Mouse (Mus musculus) kidney, adult 2 months (tissue): ENCODE measurements around the gene Mypn. TPM values are rescaled to one million over a fixed set of nuclear protein-coding genes. Genes with fewer than 3 reads are reported as not detected.

Experiments
- DNase-seq: peaks from one replicate; pipeline ENCODE4 v3.0.0; 2021
- H3K27ac ChIP-seq: fragments of 200-500 bp; 2 replicates; pipeline ENCODE4 v1.5.1; 2012; ENCODE audit warnings: low read depth, low read length, control low read depth, inconsistent platforms; ENCODE audit not compliant: insufficient read depth
- H3K27me3 ChIP-seq: fragments of 200-500 bp; replicated peaks from 2 replicates; pipeline ENCODE4 v1.6.1; 2012; ENCODE audit warnings: mild to moderate bottlenecking, moderate library complexity, low read length, inconsistent platforms; ENCODE audit not compliant: control insufficient read depth, insufficient read depth
- H3K36me3 ChIP-seq: fragments of 200-500 bp; 2 replicates; pipeline ENCODE4 v1.6.1; 2012; ENCODE audit warnings: mild to moderate bottlenecking, moderate library complexity, low read length, inconsistent platforms; ENCODE audit not compliant: control insufficient read depth, insufficient read depth
- H3K4me1 ChIP-seq: fragments of 200-500 bp; 2 replicates; pipeline ENCODE4 v1.6.1; 2011; ENCODE audit warnings: low read length; ENCODE audit not compliant: control insufficient read depth, insufficient read depth
- H3K4me3 ChIP-seq: fragments of 200-500 bp; 2 replicates; pipeline ENCODE4 v1.5.1; 2011; ENCODE audit warnings: mild to moderate bottlenecking, low read depth, low read length, control low read depth; ENCODE audit not compliant: insufficient read depth
- CTCF ChIP-seq: fragments of 200-500 bp; conservative IDR thresholded peaks from 2 replicates; pipeline ENCODE4 v1.5.1; 2011; ENCODE audit warnings: low read depth, mild to moderate bottlenecking, control low read depth, low read length, moderate library complexity, mixed read lengths; ENCODE audit not compliant: insufficient read depth, insufficient read length
- POLR2A ChIP-seq: fragments of 200-500 bp; IDR thresholded peaks from one replicate; pipeline ENCODE4 v1.6.1; 2011; ENCODE audit warnings: low read depth, low read length, control low read depth
- WGBS: fragments of 180-500 bp; shearing (Covaris S2); methylation state at CpG from one replicate; pipeline ENCODE4 v1.1.7; 2018; 5-methylcytosine and 5-hydroxymethylcytosine counted together
- polyA plus RNA-seq: library from polyadenylated mRNA; depleted of rRNA; stranded (reverse); fragments of >200 nt; gene quantifications from 2 replicates; pipeline ENCODE4 v1.2.3, GENCODE M21; 2012

Mypn gene
- polyA plus RNA-seq, 1 experiment: 0.74 TPM

GRCm38 (mm10) chr10:63203002-63203401, 750 bp downstream of the Mypn start:
- TF ChIP-seq POLR2A (no peak), CTCF (no peak)
- Histone ChIP-seq H3K4me1 (no peaks in the 10 kb centered on the region), H3K27ac (no peak overlapping the region), H3K4me3 (no peak overlapping the region), H3K27me3 (no peaks in the 10 kb centered on the region), H3K36me3 (no peaks in the 10 kb centered on the region)
- 63% methylated on average over 3 of the region's 3 CpGs for WGBS
- no peak for DNase-seq

DNA sequence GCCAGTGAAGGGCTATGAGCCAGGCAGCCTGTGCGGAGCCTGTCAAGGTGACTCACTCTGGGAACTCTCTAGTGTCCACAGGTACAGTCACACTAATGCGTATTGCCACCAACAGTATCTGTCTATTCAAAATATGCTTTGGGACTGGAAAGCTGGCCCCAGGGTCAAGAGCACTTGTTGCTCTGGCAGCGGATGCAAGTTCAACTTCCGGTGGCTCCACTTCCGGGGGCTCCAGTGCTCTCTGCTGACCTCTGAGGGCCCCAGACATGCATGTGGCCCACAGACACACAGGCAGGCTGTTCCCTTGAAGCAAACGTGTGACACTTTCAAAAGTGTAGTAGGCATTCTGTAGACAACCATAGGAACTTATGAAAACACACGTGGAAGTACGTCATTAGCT, 2.2 kb downstream of the Mypn start:
- Histone ChIP-seq H3K27ac (no peak overlapping the region), H3K4me1 (no peaks in the 10 kb centered on the region), H3K4me3 (no peak overlapping the region), H3K27me3 (no peaks in the 10 kb centered on the region), H3K36me3 (no peaks in the 10 kb centered on the region)
- TF ChIP-seq POLR2A: no peak
- no peak for TF ChIP-seq CTCF
- WGBS: 72% methylated on average over 8 of the region's 8 CpGs
- DNase-seq: no peak

DNA sequence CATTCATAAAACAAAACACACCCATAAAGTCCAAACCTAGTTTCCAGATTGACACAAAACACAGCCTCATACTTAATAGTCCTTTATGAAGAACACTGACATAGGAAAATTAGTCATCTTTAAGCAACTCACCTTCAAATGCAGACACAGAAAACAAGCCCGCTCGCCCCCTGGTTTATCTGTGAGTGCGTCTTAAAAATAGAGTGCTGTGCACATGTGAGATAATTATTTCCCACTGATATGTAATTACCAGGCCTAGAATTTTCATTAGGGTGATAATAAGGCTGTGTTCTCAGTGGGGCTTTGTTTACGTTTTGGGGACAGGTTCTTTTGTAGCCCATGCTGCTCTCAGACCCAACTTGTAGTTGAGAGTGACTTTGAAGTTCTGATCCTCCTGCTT, 4.7 kb downstream of the Mypn start:
- Histone ChIP-seq H3K4me3 (no peak overlapping the region), H3K27ac (no peak overlapping the region), H3K27me3 (no peaks in the 10 kb centered on the region), H3K36me3 (no peaks in the 10 kb centered on the region), H3K4me1 (no peaks in the 10 kb centered on the region)
- 94% methylated on average over 4 of the region's 4 CpGs for WGBS
- TF ChIP-seq CTCF (no peak), POLR2A (no peak)
- DNase-seq: no peak

- no peaks in the 10 kb centered on the region for H3K27me3 ChIP-seq
- H3K36me3 ChIP-seq: no peaks in the 10 kb centered on the region
- H3K4me1 ChIP-seq: no peaks in the 10 kb centered on the region
- 80% methylated on average over 14 of the region's 14 CpGs for WGBS
- H3K27ac ChIP-seq: no peak overlapping the region
- H3K4me3 ChIP-seq: no peak overlapping the region
- TF ChIP-seq CTCF (no peak), POLR2A (no peak)
- no peak for DNase-seq
Observed at GRCm38 (mm10) chr10:63192736-63193135, 11.0 kb downstream of the Mypn start.

GRCm38 (mm10) chr10:63192276-63192675, 11.5 kb downstream of the Mypn start:
- no peak for DNase-seq
- 77% methylated on average over 18 of the region's 18 CpGs for WGBS
- H3K4me1 ChIP-seq: no peaks in the 10 kb centered on the region
- H3K27ac ChIP-seq: no peak overlapping the region
- H3K4me3 ChIP-seq: no peak overlapping the region
- TF ChIP-seq CTCF (no peak), POLR2A (no peak)
- no peaks in the 10 kb centered on the region for H3K27me3 ChIP-seq
- no peaks in the 10 kb centered on the region for H3K36me3 ChIP-seq

GRCm38 (mm10) chr10:63184451-63184850, 19.3 kb downstream of the Mypn start:
- no peak for DNase-seq
- no peaks in the 10 kb centered on the region for H3K27me3 ChIP-seq
- no peak for TF ChIP-seq CTCF
- no peak for TF ChIP-seq POLR2A
- no peaks in the 10 kb centered on the region for H3K4me1 ChIP-seq
- H3K27ac ChIP-seq: no peak overlapping the region
- 86% methylated on average over 4 of the region's 4 CpGs for WGBS
- H3K36me3 ChIP-seq: no peaks in the 10 kb centered on the region
- no peak overlapping the region for H3K4me3 ChIP-seq

DNA sequence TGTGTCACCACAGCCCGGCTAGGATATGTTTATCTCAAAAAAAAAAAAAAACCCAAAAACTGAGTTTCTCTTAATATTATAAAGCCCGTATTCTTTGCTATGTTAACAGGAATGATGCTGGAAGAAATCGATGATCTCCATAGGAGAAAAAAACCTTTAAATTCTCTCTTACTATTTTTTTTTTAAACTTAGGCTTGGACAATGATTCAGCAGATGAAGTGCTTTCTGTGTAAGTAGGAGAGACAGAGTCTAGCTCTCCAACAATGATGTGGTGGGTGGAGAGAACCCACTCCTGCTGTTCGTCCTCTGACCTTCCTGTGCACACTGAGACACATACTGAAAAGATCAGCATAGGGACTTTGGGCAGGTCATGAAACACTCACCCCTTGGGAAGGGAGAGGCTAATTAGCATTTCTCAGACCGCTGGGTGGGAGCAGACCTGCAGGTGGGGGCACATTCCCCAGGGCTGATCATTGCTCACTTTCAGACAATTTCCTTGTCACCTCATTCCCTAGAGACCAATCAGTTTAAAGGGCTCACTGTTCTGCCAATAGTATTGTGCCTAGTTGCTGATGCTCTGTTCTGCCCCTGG, 21.5 kb downstream of the Mypn start:
- 71% methylated on average over 5 of the region's 5 CpGs for WGBS
- Histone ChIP-seq H3K27ac (no peak overlapping the region), H3K4me3 (no peak overlapping the region), H3K36me3 (no peaks in the 10 kb centered on the region), H3K4me1 (no peaks in the 10 kb centered on the region), H3K27me3 (no peaks in the 10 kb centered on the region)
- DNase-seq: no peak
- TF ChIP-seq CTCF (no peak), POLR2A (no peak)
